Mouse (Mus musculus) megakaryocyte, embryonic 14.5 days (primary cell): ENCODE results near the gene Grcc10. TPM values are rescaled to one million over a fixed set of nuclear protein-coding genes. Genes with fewer than 3 reads are reported as not detected.

Source experiments
- H3K27me3 ChIP-seq: replicated peaks from 2 replicates; pipeline ENCODE3; 2012; ENCODE audit warnings: inconsistent platforms
- H3K36me3 ChIP-seq: replicated peaks from 2 replicates; pipeline ENCODE3; 2012; ENCODE audit warnings: low read length, inconsistent platforms, mixed read lengths
- H3K4me1 ChIP-seq: 2 replicates; pipeline ENCODE4 v1.6.1; 2012; ENCODE audit warnings: inconsistent platforms
- H3K4me3 ChIP-seq: replicated peaks from 2 replicates; pipeline ENCODE3; 2012; ENCODE audit warnings: moderate library complexity, mild to moderate bottlenecking, inconsistent platforms
- H3K9me3 ChIP-seq: 2 replicates; pipeline ENCODE4 v1.6.1; 2012; ENCODE audit warnings: inconsistent platforms
- FLI1 ChIP-seq: IDR thresholded peaks from 2 replicates; pipeline ENCODE4 v1.6.1; 2012; ENCODE audit warnings: low read length, inconsistent platforms, mixed read lengths
- GATA1 ChIP-seq: IDR thresholded peaks from 3 replicates; pipeline ENCODE4 v1.6.1; 2012; ENCODE audit warnings: mixed read lengths, low read length, inconsistent platforms, borderline replicate concordance
- polyA plus RNA-seq: library from polyadenylated mRNA; stranded (reverse); fragments of >175 nt; gene quantifications from 2 replicates; pipeline ENCODE4 v1.2.3, GENCODE M21; 2012; ENCODE audit warnings: low replicate concordance; ENCODE audit not compliant: insufficient read depth

Gene Grcc10
- polyA plus RNA-seq, 1 experiment, result 65.2 TPM

DNA sequence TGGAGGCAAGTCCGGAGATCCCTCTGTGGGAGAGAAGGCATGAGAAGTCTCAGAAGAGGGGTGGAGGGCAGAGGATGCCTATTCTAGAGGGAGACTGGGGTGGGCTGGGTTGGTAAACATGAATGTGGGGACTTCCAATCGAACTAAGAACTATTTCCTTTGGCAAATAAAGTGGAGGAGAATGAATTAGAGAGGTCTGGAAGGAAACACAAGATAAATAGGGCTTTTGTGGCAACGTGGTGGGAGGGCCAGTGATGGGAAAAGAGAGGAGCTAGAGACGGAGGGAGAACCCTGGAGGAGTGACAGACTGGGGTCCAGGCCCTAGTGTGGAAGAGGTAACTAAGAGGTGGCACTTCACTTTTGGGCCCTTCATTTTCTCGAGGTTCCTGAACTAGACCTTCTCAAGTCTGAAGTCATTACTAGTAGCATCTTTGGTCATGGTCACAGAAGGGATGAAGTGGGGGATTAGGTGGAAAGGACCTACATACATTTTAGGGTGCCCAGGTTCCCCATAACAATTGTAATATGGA is 16.2 kb upstream of the Grcc10 start:
- H3K4me3 ChIP-seq, result peak overlapping the region; percentile 97
- peaks cover 32% of the 10 kb centered on the region for H3K27me3 ChIP-seq
- no peaks in the 10 kb centered on the region for H3K9me3 ChIP-seq
- no peak for TF ChIP-seq GATA1
- TF ChIP-seq FLI1, result no peak
- peaks cover 15% of the 10 kb centered on the region for H3K36me3 ChIP-seq
- H3K4me1 ChIP-seq, result peaks cover 49% of the 10 kb centered on the region

DNA sequence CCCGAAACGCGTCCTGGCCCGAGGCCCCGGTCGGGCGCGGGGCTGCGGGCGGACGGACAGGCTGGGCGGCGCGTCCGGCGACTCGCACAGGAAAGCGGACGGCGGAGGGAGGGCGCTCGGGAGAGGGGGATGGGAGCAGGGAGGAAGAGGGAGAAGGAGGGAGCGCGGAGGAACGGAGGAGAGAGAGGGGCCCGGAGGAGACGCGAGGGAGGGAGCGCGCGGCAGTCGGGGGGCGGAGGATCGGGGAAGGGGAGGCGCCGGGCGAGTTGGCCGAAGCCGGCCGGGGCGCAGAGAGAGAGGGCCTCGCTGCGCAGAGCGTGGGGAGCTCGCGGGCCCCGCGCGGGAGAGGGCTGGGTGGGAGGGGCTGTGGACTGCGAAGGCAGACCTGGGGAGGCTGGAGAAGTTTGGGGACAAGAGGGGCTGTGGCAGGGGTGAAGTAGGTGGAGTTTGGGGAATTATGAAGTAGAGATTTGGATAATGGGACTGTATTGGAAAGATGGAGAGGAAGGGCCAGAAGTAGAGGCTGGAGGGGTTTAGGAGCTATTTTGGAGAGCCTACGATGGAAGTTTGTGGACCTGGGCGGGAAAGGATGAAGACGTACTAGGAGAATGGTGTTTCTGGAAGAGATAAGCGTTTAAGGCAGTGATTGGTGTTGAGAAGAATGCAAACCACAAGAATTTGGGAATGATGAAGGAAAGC is 15.6 kb upstream of the Grcc10 start:
- Histone ChIP-seq H3K36me3 (peaks cover 14% of the 10 kb centered on the region), H3K4me3 (peak overlapping the region; percentile 97), H3K27me3 (peaks cover 29% of the 10 kb centered on the region), H3K4me1 (peaks cover 55% of the 10 kb centered on the region), H3K9me3 (no peaks in the 10 kb centered on the region)
- TF ChIP-seq FLI1 (no peak), GATA1 (no peak)

DNA sequence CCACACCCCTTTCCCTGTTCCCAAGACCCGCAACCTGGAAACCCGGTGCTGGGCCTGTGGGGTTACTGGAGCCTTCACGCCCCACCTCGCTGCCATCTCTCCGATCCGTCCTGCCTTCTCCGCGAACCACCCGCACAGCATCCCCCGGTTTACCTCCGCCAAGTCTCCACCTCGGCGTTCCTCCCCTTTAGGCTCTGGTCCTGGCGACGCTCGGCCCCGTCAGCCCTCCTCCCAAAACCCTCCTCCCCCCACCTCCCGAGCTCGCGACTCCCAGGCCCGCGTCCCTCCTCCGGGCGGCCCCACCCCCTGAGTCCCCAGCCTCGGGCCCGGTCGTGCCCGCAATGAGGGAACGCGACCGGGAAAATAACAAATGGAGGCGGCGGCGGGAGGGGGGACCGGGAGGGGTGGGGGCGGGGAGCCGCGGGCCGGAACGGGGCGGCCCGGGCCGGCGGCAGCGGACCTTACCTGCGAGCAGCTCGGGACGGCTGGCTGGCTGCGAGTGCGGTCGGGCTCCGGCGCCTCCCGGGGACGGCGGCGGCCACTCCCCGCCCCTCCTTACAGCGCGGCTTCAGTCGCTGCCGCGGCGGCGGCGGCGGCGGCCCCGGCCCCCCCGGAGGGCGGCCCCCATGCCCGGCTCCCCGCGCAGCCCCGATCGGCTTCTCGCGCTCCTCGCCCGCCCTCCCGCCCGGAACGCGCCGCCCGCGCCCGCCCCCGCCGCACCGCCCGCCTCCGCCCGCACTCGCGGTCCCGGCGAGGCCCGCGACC is 14.8 kb upstream of the Grcc10 start, which contains the start of the genes Gm45234 and Atn1:
TSS of gene Gm45234 (minus strand) at position 191 of the 765 bp plus-strand sequence.
TSS of gene Atn1 (minus strand) at position 694 of the 765 bp plus-strand sequence.
- H3K4me1 ChIP-seq, result peaks cover 55% of the 10 kb centered on the region
- H3K36me3 ChIP-seq, result peaks cover 7% of the 10 kb centered on the region
- no peaks in the 10 kb centered on the region for H3K9me3 ChIP-seq
- no peak for TF ChIP-seq FLI1
- no peak for TF ChIP-seq GATA1
- H3K4me3 ChIP-seq, result peak within 1 kb of the TSS; percentile 97
- H3K27me3 ChIP-seq, result peaks cover 23% of the 10 kb centered on the region

DNA sequence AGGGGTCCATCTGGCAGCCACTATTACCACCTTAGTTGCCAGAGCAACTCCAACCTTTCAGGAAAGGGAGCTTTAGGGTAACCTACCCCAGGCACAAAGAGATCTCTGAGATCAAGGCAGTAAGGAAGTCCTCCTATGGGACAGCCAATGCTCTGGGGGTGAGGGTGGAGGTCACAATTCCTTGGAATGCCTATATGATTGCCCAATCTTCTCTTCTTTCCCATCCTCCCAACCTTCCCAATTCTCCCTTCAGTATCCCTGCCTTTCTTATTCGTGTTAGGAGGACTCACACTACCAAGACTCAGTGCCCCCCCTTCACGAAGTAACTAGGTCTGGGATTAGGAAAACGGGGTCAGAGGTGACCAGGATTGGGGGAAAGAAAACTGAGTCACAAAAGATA is 14.1 kb upstream of the Grcc10 start:
- Histone ChIP-seq H3K4me3 (peak overlapping the region; percentile 97), H3K9me3 (no peaks in the 10 kb centered on the region), H3K36me3 (peaks cover 6% of the 10 kb centered on the region), H3K4me1 (peaks cover 55% of the 10 kb centered on the region), H3K27me3 (peaks cover 18% of the 10 kb centered on the region)
- TF ChIP-seq FLI1 (no peak), GATA1 (no peak)

DNA sequence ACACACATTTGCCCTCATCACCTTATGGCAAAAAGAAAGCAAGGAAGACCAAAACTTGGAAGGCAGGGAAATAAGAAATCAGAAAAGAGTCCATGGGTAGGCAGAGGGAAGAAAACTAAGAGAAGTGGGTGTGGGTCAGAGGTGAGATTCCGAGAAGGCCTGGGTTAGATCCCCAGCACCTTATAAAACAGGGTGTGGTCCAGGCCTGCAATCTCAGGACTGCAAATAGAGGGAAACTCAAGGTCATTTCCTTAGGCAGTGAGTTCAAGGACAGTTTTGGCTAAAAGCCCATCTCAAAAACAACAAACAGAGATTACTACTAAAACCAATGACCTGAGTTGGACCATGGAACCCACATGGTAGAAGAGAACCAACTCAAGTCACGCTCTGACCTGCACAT is 12.7 kb upstream of the Grcc10 start:
- Histone ChIP-seq H3K36me3 (peaks cover 15% of the 10 kb centered on the region), H3K4me1 (peaks cover 47% of the 10 kb centered on the region), H3K27me3 (peaks cover 16% of the 10 kb centered on the region), H3K4me3 (no peak overlapping the region), H3K9me3 (no peaks in the 10 kb centered on the region)
- TF ChIP-seq GATA1 (no peak), FLI1 (no peak)

DNA sequence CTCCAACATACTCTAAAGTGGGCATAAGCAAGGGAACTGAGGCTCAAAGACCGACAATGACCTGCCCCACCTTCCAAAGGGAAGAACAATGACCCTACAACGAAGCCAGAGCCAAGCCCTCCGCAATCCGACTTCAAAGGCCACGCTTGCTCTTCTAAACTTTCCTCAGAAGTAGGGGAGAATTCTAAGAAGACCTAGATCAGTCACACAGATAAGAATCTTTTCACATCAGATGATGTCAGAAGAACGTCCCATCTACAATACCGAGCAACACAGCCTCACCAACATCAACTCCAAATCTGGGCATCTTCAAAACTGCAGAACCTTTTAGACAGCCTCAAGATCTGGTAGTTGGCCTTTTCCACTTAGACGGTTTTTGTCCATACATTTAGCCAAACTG is 9.2 kb upstream of the Grcc10 start:
- no peaks in the 10 kb centered on the region for H3K9me3 ChIP-seq
- peaks cover 36% of the 10 kb centered on the region for H3K4me1 ChIP-seq
- H3K4me3 ChIP-seq, result no peak overlapping the region
- H3K36me3 ChIP-seq, result peaks cover 36% of the 10 kb centered on the region
- peaks cover 7% of the 10 kb centered on the region for H3K27me3 ChIP-seq
- TF ChIP-seq GATA1 (no peak), FLI1 (no peak)

DNA sequence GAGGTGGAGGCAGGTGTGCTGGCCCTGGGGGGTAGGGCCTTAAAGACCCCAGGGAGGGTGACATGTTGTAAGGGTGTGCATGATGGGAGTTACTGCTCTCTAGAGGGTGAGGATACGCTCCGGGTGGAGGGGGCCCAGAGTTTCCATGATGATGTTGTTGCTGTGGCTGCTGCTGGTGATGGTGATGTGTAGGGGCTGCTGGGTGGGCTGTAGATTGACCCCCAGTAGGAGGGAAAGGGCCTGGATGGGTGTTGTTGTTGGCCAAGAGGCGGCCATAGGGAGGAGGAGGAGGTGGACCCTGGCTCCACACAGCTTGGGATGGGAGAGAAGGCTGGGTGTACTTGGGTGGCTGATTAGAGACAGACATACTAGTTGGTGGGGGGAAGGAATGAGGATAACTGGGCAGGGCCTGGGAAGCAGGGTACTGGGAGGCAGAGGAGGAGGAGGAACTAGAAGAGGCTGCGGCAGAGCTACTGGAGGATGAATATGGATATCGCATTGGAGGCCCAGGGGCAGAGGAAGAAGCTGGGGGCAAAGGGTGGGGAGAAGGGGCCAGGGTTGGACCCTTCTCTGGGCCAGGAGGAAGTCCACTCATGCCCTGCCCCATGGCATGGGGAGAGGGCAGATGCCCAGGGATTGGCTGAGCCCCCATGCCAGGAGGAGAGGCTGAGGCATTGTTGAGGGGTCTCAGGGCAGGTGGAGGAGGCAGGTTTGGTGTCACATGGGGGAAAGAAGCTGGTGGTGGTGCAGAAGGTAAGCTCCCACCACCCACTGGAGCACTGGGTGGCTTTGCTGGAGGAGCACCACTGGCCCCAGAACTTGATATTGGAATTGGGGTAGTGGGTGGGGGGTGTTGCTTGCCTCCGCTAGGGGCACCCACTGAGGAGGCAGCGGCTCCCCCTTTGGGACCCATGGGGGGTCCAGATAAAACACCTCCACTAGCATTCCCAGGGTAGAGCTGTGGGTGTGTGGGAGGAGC is 5.8 kb upstream of the Grcc10 start:
- no peaks in the 10 kb centered on the region for H3K27me3 ChIP-seq
- H3K9me3 ChIP-seq, result no peaks in the 10 kb centered on the region
- TF ChIP-seq FLI1 (no peak), GATA1 (no peak)
- H3K4me1 ChIP-seq, result peaks cover 45% of the 10 kb centered on the region
- H3K36me3 ChIP-seq, result peaks cover 53% of the 10 kb centered on the region
- H3K4me3 ChIP-seq, result peak overlapping the region; percentile 95

DNA sequence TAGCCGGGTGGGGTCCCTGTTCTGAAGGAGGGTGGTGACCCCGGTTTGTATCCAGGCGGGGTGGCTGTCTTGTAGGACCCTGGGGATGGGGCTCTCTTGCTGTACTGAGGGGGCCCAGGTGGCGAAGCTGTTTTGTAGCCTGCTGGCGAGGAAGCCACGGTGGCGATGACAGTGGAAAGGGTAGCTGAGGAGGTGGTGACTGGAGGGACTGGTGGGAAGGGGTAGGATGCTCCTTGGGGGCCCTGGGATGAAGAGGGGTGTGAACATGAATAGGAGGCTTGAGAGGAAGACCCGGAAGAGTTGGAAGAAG is 5.1 kb upstream of the Grcc10 start:
- TF ChIP-seq FLI1 (no peak), GATA1 (no peak)
- Histone ChIP-seq H3K27me3 (no peaks in the 10 kb centered on the region), H3K9me3 (no peaks in the 10 kb centered on the region), H3K4me1 (peaks cover 50% of the 10 kb centered on the region), H3K4me3 (peak overlapping the region; percentile 95), H3K36me3 (peaks cover 53% of the 10 kb centered on the region)

DNA sequence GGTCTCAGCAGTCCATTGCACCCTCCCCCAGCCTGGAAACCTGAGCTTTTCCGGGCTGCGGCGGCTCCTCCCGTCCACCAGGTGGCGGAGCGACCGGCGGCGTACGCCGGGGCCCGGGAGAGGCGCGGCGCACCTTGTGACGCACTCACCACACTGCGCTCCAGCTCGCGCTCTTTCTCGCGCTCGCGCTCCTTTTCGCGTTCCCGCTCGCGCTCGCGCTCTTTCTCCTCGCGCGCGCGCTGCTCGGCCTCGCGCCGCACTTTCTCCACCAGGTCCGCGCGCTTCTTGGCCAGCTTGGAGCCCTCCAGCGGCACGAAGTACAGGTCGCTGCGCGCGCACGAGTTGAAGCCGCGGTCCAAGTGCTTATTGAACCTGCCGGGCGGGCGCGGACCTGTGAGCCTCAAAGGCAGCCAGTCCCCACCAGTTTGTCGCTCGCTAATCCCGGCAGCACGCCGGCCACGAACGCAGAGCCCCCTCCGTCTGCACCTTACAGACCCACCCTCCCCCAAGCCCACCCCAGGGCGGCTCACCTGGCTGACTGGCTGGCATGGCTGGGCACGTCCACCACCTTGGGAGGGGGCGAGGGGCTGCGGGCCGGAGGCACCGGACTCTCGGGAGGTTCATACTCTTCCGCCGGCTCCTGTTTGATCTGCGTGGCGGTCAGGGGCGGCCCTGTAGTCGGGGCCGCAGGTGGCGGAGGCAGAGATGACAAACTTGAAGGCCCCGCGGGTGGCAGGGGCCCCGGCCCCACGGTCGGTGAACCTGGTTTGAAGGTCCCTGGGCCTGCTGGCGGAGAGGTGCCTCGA is 4.5 kb upstream of the Grcc10 start:
- no peak for TF ChIP-seq GATA1
- Histone ChIP-seq H3K27me3 (no peaks in the 10 kb centered on the region), H3K4me3 (peak overlapping the region; percentile 95), H3K36me3 (peaks cover 53% of the 10 kb centered on the region), H3K4me1 (peaks cover 50% of the 10 kb centered on the region), H3K9me3 (no peaks in the 10 kb centered on the region)
